26 mouse cellular contexts compared by ENCODE assay signal in the genomic region with DNA sequence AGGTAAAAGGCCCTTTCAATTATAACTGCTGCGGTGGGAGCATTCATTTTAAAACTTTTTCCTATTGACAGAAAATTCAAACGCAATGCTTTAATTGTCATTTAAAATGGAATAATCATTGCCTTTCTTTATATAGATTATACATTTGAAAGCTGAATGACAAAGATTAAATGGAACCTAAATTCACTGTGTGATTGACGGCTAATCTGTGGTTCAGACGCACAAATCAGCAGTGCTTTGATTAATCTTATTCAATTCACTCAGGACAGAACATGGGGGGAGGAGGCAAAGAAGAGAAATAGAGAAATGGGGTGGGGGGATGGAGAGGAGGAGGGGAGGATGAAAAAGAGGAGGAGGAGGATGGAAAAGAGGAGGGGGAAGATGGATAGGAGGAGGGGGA.
DNase-seq lines count a peak whose midpoint lies in the region; ATAC-seq and TF ChIP-seq lines count a peak whose summit lies in the region.
"Had no signal": no experiment of that assay in that cellular context is flagged by ENCODE, and none has a peak within 500 bp of the region (broad histone marks: within the 10 kb centered on the region; RNA-seq: fewer than 3 reads in every experiment).

No protein-coding gene starts in this region.

- H3K4me1 ChIP-seq in forebrain, embryonic 12.5 days: no peaks in the 10 kb centered on the region
- H3K4me1 ChIP-seq in forebrain, postnatal 0 days (ENCODE audit: insufficient read depth): no peaks in the 10 kb centered on the region
- H3K4me1 ChIP-seq in forebrain, embryonic 14.5 days (ENCODE audit: control insufficient read depth, insufficient read depth, low read length): no peaks in the 10 kb centered on the region
- H3K4me1 ChIP-seq in forebrain, embryonic 11.5 days (replicated peaks; ENCODE audit: control insufficient read depth, insufficient read depth, low read length): no peaks in the 10 kb centered on the region
- H3K4me1 ChIP-seq in forebrain, embryonic 16.5 days (replicated peaks; ENCODE audit: control insufficient read depth, insufficient read depth, low read length): no peaks in the 10 kb centered on the region
- H3K4me1 ChIP-seq: embryonic facial prominence, embryonic 13.5 days; embryonic facial prominence, embryonic 15.5 days had no signal

- peak; percentile 54; the same call in 1 of the 2 replicates for ATAC-seq in forebrain, embryonic 12.5 days (ENCODE audit: low FRiP score)
- ATAC-seq in forebrain, postnatal 0 days: no peak
- peak; percentile 79 for ATAC-seq in forebrain, embryonic 14.5 days
- no peak for ATAC-seq in forebrain, embryonic 11.5 days (replicated peaks; ENCODE audit: low FRiP score)
- peak; percentile 83 for ATAC-seq in forebrain, embryonic 16.5 days
- ATAC-seq: activated CD4-positive, CD25-positive, alpha-beta regulatory T cell, adult 4 months; CD4-positive, CD25-positive, alpha-beta regulatory T cell, adult 4 months; Patski had no signal

- TF ChIP-seq CTCF in forebrain, postnatal 0 days (IDR thresholded peaks at IDR 0.05; ENCODE audit: low read depth): no peak
- TF ChIP-seq CTCF in brain, embryonic 14.5 days (IDR thresholded peaks at IDR 0.05; ENCODE audit: borderline replicate concordance, extremely low read depth, insufficient read depth, insufficient read length): no peak

- no peak overlapping the region for H3K4me3 ChIP-seq in forebrain, embryonic 12.5 days (replicated peaks)
- H3K4me3 ChIP-seq in forebrain, postnatal 0 days (ENCODE audit: low read depth, low read length): no peak overlapping the region
- H3K4me3 ChIP-seq in forebrain, embryonic 14.5 days (ENCODE audit: low read depth, low read length): no peak overlapping the region
- H3K4me3 ChIP-seq in forebrain, embryonic 11.5 days (ENCODE audit: low read depth, low read length): no peak overlapping the region
- no peak overlapping the region for H3K4me3 ChIP-seq in forebrain, embryonic 16.5 days (replicated peaks; ENCODE audit: low read length)
- H3K4me3 ChIP-seq: embryonic facial prominence, embryonic 13.5 days; embryonic facial prominence, embryonic 15.5 days; erythroblast, embryonic 14.5 days had no signal

- TF ChIP-seq POLR2A in brain, embryonic 14.5 days (IDR thresholded peaks at IDR 0.05; ENCODE audit: borderline replicate concordance, extremely low read depth, insufficient read depth, insufficient read length, poor library complexity, severe bottlenecking): no peak

- no peaks in the 10 kb centered on the region for H3K36me3 ChIP-seq in forebrain, embryonic 12.5 days (replicated peaks)
- H3K36me3 ChIP-seq in forebrain, postnatal 0 days (ENCODE audit: insufficient read depth): no peaks in the 10 kb centered on the region
- no peaks in the 10 kb centered on the region for H3K36me3 ChIP-seq in forebrain, embryonic 14.5 days (ENCODE audit: control insufficient read depth, insufficient read depth, low read length)
- no peaks in the 10 kb centered on the region for H3K36me3 ChIP-seq in forebrain, embryonic 11.5 days (ENCODE audit: control insufficient read depth, insufficient read depth, low read length)
- no peaks in the 10 kb centered on the region for H3K36me3 ChIP-seq in forebrain, embryonic 16.5 days (ENCODE audit: control insufficient read depth, insufficient read depth)
- H3K36me3 ChIP-seq: embryonic facial prominence, embryonic 13.5 days; embryonic facial prominence, embryonic 15.5 days; G1E had no signal

- H3K9ac ChIP-seq in forebrain, embryonic 12.5 days: no peak overlapping the region
- no peak overlapping the region for H3K9ac ChIP-seq in forebrain, postnatal 0 days
- H3K9ac ChIP-seq in forebrain, embryonic 14.5 days (ENCODE audit: low read length): no peak overlapping the region
- no peak overlapping the region for H3K9ac ChIP-seq in forebrain, embryonic 11.5 days (ENCODE audit: low read length)
- no peak overlapping the region for H3K9ac ChIP-seq in forebrain, embryonic 16.5 days (replicated peaks; ENCODE audit: low read depth, low read length)
- H3K9ac ChIP-seq: embryonic facial prominence, embryonic 13.5 days; embryonic facial prominence, embryonic 15.5 days had no signal

- H3K27me3 ChIP-seq in forebrain, embryonic 12.5 days: no peaks in the 10 kb centered on the region
- no peaks in the 10 kb centered on the region for H3K27me3 ChIP-seq in forebrain, postnatal 0 days (ENCODE audit: insufficient read depth, low read length)
- H3K27me3 ChIP-seq in forebrain, embryonic 14.5 days (replicated peaks; ENCODE audit: control insufficient read depth, insufficient read depth, low read length): no peaks in the 10 kb centered on the region
- H3K27me3 ChIP-seq in forebrain, embryonic 11.5 days (ENCODE audit: control insufficient read depth, insufficient read depth, low read length): no peaks in the 10 kb centered on the region
- no peaks in the 10 kb centered on the region for H3K27me3 ChIP-seq in forebrain, embryonic 16.5 days (replicated peaks; ENCODE audit: control insufficient read depth, insufficient read depth, low read length)
- H3K27me3 ChIP-seq: CH12.LX; embryonic facial prominence, embryonic 13.5 days; embryonic facial prominence, embryonic 15.5 days had no signal

- 30% methylated on average over 4 of the region's 4 CpGs for WGBS in forebrain, embryonic 12.5 days
- WGBS in forebrain, postnatal 0 days: 28% methylated on average over 4 of the region's 4 CpGs
- 31% methylated on average over 4 of the region's 4 CpGs for WGBS in forebrain, embryonic 14.5 days
- 43% methylated on average over 4 of the region's 4 CpGs for WGBS in forebrain, embryonic 11.5 days
- 23% methylated on average over 4 of the region's 4 CpGs for WGBS in forebrain, embryonic 16.5 days

- no peak overlapping the region for H3K4me2 ChIP-seq in forebrain, embryonic 12.5 days
- no peak overlapping the region for H3K4me2 ChIP-seq in forebrain, postnatal 0 days (ENCODE audit: low read depth)
- H3K4me2 ChIP-seq in forebrain, embryonic 14.5 days (ENCODE audit: low read length): no peak overlapping the region
- H3K4me2 ChIP-seq in forebrain, embryonic 11.5 days (ENCODE audit: low read depth, low read length, severe bottlenecking): no peak overlapping the region
- no peak overlapping the region for H3K4me2 ChIP-seq in forebrain, embryonic 16.5 days (ENCODE audit: low read length)
- H3K4me2 ChIP-seq: embryonic facial prominence, embryonic 13.5 days; embryonic facial prominence, embryonic 15.5 days had no signal

- DNase-seq in forebrain, postnatal 0 days: no peak
- peak; percentile 57 for DNase-seq in forebrain, embryonic 14.5 days (ENCODE audit: low spot score)
- DNase-seq in forebrain, embryonic 11.5 days (ENCODE audit: low spot score): no peak
- peak; percentile 70 for DNase-seq in brain, embryonic 14.5 days (ENCODE audit: low read depth)
- DNase-seq in frontal cortex, postnatal 36 days (ENCODE audit: low spot score in 2 of 2): no peak
- DNase-seq: adrenal gland, adult 8-10 months; adrenal gland, postnatal 14 days; adrenal gland, postnatal 36 days; B cell, adult 2 months; cerebellum, adult 11 months; cerebellum, adult 18-20 months; cerebellum, adult 8-10 months; cerebellum, adult 9-11 months; cerebellum, postnatal 14 days; cerebellum, postnatal 36 days; embryo, embryonic 11 days had no signal

- H3K9me3 ChIP-seq in forebrain, embryonic 12.5 days: no peaks in the 10 kb centered on the region
- no peaks in the 10 kb centered on the region for H3K9me3 ChIP-seq in forebrain, postnatal 0 days (ENCODE audit: low read length)
- no peaks in the 10 kb centered on the region for H3K9me3 ChIP-seq in forebrain, embryonic 14.5 days (replicated peaks; ENCODE audit: control insufficient read depth, low read length)
- no peaks in the 10 kb centered on the region for H3K9me3 ChIP-seq in forebrain, embryonic 11.5 days (ENCODE audit: control insufficient read depth, low read length)
- H3K9me3 ChIP-seq in forebrain, embryonic 16.5 days (ENCODE audit: control insufficient read depth, low read length): no peaks in the 10 kb centered on the region
- H3K9me3 ChIP-seq: embryonic facial prominence, embryonic 13.5 days; embryonic facial prominence, embryonic 15.5 days had no signal

- no peak overlapping the region for H3K27ac ChIP-seq in forebrain, embryonic 12.5 days
- no peak overlapping the region for H3K27ac ChIP-seq in forebrain, postnatal 0 days (ENCODE audit: low read depth, low read length)
- H3K27ac ChIP-seq in forebrain, embryonic 14.5 days (ENCODE audit: low read depth, low read length): no peak overlapping the region
- H3K27ac ChIP-seq in forebrain, embryonic 11.5 days (ENCODE audit: low read depth, low read length): no peak overlapping the region
- no peak overlapping the region for H3K27ac ChIP-seq in forebrain, embryonic 16.5 days (ENCODE audit: low read length)
- H3K27ac ChIP-seq: embryonic facial prominence, embryonic 13.5 days; embryonic facial prominence, embryonic 15.5 days had no signal

Comparison
In these comparisons a context has a peak if more than half of its experiments do, and no peak if none do; other contexts are left out.
1. ATAC-seq: peak in forebrain, embryonic 12.5 days (single experiment), forebrain, embryonic 14.5 days (single experiment) and forebrain, embryonic 16.5 days (single experiment); none in forebrain, postnatal 0 days (single experiment) and forebrain, embryonic 11.5 days (single experiment).
2. DNase-seq: peak in forebrain, embryonic 14.5 days (single experiment) and brain, embryonic 14.5 days (single experiment); none in forebrain, postnatal 0 days (single experiment), forebrain, embryonic 11.5 days (single experiment) and frontal cortex, postnatal 36 days (0 of 2).